Mouse (Mus musculus): ENCODE measurements around the gene Prkcb. TPM values are rescaled to one million over a fixed set of nuclear protein-coding genes. Genes with fewer than 3 reads are reported as not detected.
A peak's percentile ranks its signal among the peaks of the same experiment; 100 is the strongest.

Gene Prkcb
- polyA plus RNA-seq, 1 experiment from 2014 or later: 29.4 TPM

DNA sequence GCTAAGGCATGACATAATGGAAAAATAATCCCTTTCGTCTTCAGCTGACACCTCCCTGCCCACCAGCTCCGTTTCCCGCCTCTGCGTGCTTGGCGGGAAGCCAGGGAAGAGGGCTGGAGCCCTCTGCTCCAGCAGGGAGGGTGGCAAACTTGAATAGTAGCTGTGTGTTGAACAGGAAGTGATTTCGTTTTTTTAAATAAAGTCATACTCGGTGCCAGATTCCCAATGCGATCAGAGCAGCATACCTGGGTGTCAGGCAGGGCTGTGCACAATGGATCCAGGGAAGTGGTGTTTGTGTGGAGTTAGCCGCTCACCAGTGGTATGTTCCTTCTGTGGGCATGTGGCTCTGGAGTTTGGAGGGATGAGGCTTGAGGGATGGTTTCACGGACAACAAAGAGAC, 89.9 kb downstream of the Prkcb start:
- no peaks in the 10 kb centered on the region for H3K36me3 ChIP-seq (ENCODE audit: control insufficient read depth, insufficient read depth, low read length)
- peak; percentile 61 for DNase-seq (ENCODE audit: low spot score)
- H3K4me3 ChIP-seq (ENCODE audit: low read depth, low read length): no peak overlapping the region
- 24% methylated on average over 10 of the region's 10 CpGs for WGBS
- no peak overlapping the region for H3K9ac ChIP-seq (ENCODE audit: low read length)
- no peaks in the 10 kb centered on the region for H3K27me3 ChIP-seq (replicated peaks; ENCODE audit: control insufficient read depth, insufficient read depth, low read length)
- peaks cover 8% of the 10 kb centered on the region for H3K4me1 ChIP-seq (ENCODE audit: control insufficient read depth, insufficient read depth, low read length)
- no peak overlapping the region for H3K4me2 ChIP-seq (ENCODE audit: low read length)
- ATAC-seq: peak; percentile 72
- no peaks in the 10 kb centered on the region for H3K9me3 ChIP-seq (replicated peaks; ENCODE audit: control insufficient read depth, low read length)
- H3K27ac ChIP-seq (ENCODE audit: low read depth, low read length): no peak overlapping the region

DNA sequence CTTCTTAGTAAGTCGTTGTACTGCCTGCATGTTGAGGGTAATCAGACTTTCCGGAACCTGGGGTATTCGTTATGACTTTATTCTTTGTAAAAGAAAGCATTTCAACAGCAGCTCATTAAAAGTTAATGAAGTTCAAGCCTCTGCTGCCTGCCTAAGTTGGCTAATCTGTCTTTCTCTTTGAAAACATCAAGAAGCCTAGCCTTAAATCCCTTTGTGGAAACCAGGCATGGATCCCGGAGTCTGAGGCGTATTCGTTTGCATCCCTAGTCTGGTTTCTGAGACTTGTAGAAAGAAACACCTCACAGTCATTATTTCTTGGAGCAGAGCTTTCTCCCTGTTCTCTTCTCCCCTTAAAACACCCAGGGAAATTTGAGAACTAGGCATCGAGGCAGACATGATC, 90.7 kb downstream of the Prkcb start:
- no peak for ATAC-seq
- H3K27me3 ChIP-seq (replicated peaks; ENCODE audit: control insufficient read depth, insufficient read depth, low read length): no peaks in the 10 kb centered on the region
- no peak overlapping the region for H3K27ac ChIP-seq (ENCODE audit: low read depth, low read length)
- no peak overlapping the region for H3K9ac ChIP-seq (ENCODE audit: low read length)
- WGBS: 10% methylated on average over 7 of the region's 7 CpGs
- H3K36me3 ChIP-seq (ENCODE audit: control insufficient read depth, insufficient read depth, low read length): no peaks in the 10 kb centered on the region
- DNase-seq (ENCODE audit: low spot score): no peak
- peaks cover 8% of the 10 kb centered on the region for H3K4me1 ChIP-seq (ENCODE audit: control insufficient read depth, insufficient read depth, low read length)
- no peak overlapping the region for H3K4me3 ChIP-seq (ENCODE audit: low read depth, low read length)
- H3K4me2 ChIP-seq (ENCODE audit: low read length): no peak overlapping the region
- no peaks in the 10 kb centered on the region for H3K9me3 ChIP-seq (replicated peaks; ENCODE audit: control insufficient read depth, low read length)

DNA sequence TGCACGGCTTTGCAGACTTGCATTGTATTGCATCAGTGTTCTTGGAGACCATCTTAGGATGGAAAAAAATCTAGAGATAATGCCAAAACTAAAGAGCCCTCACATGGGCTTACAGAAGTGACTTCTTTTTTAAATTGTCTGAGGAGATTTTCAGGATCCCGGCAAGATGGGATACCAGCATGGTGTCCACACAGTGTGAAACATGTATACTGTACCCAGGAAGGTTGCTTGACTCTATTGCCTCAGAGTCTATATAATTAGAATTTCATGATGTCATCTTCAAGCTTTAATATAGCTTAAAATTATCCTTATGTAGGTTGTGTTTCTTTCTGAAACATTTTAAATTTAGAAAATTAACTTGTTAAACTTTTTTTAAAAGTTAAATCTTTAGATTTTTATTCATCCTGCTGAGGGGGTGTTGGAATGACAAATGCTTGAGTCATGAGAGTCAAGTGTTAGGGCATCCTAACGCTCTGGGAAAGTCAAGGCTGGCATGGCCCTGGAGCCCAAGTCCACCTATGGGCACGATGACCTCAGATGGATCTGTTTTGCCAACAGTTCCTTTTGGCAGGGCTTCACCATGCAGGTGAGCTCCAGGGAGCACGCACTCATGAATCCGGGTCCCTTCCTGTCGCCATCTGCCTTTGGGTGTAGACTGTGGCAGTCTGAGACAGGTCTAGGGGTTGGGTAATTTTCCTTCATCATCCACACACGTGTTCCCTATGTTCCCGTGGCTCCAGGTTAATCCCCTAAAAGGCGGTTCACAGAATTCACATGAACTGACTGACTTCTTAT, 92.0 kb downstream of the Prkcb start:
- peaks cover 8% of the 10 kb centered on the region for H3K4me1 ChIP-seq (ENCODE audit: control insufficient read depth, insufficient read depth, low read length)
- no peak overlapping the region for H3K9ac ChIP-seq (ENCODE audit: low read length)
- no peak overlapping the region for H3K27ac ChIP-seq (ENCODE audit: low read depth, low read length)
- no peak overlapping the region for H3K4me2 ChIP-seq (ENCODE audit: low read length)
- no peaks in the 10 kb centered on the region for H3K27me3 ChIP-seq (replicated peaks; ENCODE audit: control insufficient read depth, insufficient read depth, low read length)
- no peaks in the 10 kb centered on the region for H3K36me3 ChIP-seq (ENCODE audit: control insufficient read depth, insufficient read depth, low read length)
- DNase-seq (ENCODE audit: low spot score) (no peak), ATAC-seq (no peak)
- H3K9me3 ChIP-seq (replicated peaks; ENCODE audit: control insufficient read depth, low read length): no peaks in the 10 kb centered on the region
- no peak overlapping the region for H3K4me3 ChIP-seq (ENCODE audit: low read depth, low read length)
- WGBS: 90% methylated on average over 10 of the region's 10 CpGs

GRCm38 (mm10) chr7:122381560-122381959, 93.0 kb downstream of the Prkcb start:
- WGBS: 77% methylated on average over 10 of the region's 10 CpGs
- DNase-seq (ENCODE audit: low spot score) (no peak), ATAC-seq (no peak)
- Histone ChIP-seq H3K4me2 (ENCODE audit: low read length) (no peak overlapping the region), H3K27me3 (replicated peaks; ENCODE audit: control insufficient read depth, insufficient read depth, low read length) (no peaks in the 10 kb centered on the region), H3K9me3 (replicated peaks; ENCODE audit: control insufficient read depth, low read length) (no peaks in the 10 kb centered on the region), H3K36me3 (ENCODE audit: control insufficient read depth, insufficient read depth, low read length) (no peaks in the 10 kb centered on the region), H3K4me1 (ENCODE audit: control insufficient read depth, insufficient read depth, low read length) (peaks cover 8% of the 10 kb centered on the region), H3K9ac (ENCODE audit: low read length) (no peak overlapping the region), H3K27ac (ENCODE audit: low read depth, low read length) (no peak overlapping the region), H3K4me3 (ENCODE audit: low read depth, low read length) (no peak overlapping the region)

GRCm38 (mm10) chr7:122383260-122383659, 94.7 kb downstream of the Prkcb start:
- Histone ChIP-seq H3K9ac (ENCODE audit: low read length) (no peak overlapping the region), H3K4me1 (ENCODE audit: control insufficient read depth, insufficient read depth, low read length) (peaks cover 8% of the 10 kb centered on the region), H3K27me3 (replicated peaks; ENCODE audit: control insufficient read depth, insufficient read depth, low read length) (no peaks in the 10 kb centered on the region), H3K9me3 (replicated peaks; ENCODE audit: control insufficient read depth, low read length) (no peaks in the 10 kb centered on the region), H3K36me3 (ENCODE audit: control insufficient read depth, insufficient read depth, low read length) (no peaks in the 10 kb centered on the region), H3K27ac (ENCODE audit: low read depth, low read length) (no peak overlapping the region), H3K4me2 (ENCODE audit: low read length) (no peak overlapping the region), H3K4me3 (ENCODE audit: low read depth, low read length) (no peak overlapping the region)
- ATAC-seq: no peak
- whole genome bisulfite sequencing: 66% methylated on average over 2 of the region's 2 CpGs
- no peak for DNase-seq (ENCODE audit: low spot score)

DNA sequence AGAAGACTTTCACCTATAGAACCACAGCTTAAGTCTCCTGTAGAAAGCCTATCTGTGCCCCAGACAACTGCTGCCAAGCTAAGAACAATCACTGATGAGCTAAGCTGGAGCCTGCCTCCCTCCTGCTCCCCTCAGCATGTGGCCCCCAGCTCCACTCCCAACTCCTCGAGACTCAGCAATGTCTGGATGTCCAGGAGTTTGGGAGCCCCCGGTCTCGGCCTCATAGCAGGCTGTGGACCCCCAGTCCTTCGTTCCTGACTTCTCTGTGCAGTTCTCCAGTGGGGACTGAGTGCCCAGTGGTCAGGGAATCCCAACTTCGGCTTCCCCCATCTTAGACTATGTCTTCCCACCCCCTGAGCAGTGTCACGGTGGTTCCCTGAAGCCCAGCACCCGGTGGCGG, 96.3 kb downstream of the Prkcb start:
- Histone ChIP-seq H3K27ac (ENCODE audit: low read depth, low read length) (no peak overlapping the region), H3K9me3 (replicated peaks; ENCODE audit: control insufficient read depth, low read length) (no peaks in the 10 kb centered on the region), H3K4me3 (ENCODE audit: low read depth, low read length) (no peak overlapping the region), H3K4me2 (ENCODE audit: low read length) (no peak overlapping the region), H3K9ac (ENCODE audit: low read length) (no peak overlapping the region), H3K4me1 (ENCODE audit: control insufficient read depth, insufficient read depth, low read length) (0 out of 2 replicates have a peak, but pooled peaks cover 3% of the 10 kb centered on the region), H3K27me3 (replicated peaks; ENCODE audit: control insufficient read depth, insufficient read depth, low read length) (no peaks in the 10 kb centered on the region), H3K36me3 (ENCODE audit: control insufficient read depth, insufficient read depth, low read length) (no peaks in the 10 kb centered on the region)
- WGBS: 86% methylated on average over 8 of the region's 8 CpGs
- ATAC-seq (no peak), DNase-seq (ENCODE audit: low spot score) (no peak)

GRCm38 (mm10) chr7:122386567-122386966, 98.0 kb downstream of the Prkcb start:
- H3K4me2 ChIP-seq (ENCODE audit: low read length): no peak overlapping the region

DNA sequence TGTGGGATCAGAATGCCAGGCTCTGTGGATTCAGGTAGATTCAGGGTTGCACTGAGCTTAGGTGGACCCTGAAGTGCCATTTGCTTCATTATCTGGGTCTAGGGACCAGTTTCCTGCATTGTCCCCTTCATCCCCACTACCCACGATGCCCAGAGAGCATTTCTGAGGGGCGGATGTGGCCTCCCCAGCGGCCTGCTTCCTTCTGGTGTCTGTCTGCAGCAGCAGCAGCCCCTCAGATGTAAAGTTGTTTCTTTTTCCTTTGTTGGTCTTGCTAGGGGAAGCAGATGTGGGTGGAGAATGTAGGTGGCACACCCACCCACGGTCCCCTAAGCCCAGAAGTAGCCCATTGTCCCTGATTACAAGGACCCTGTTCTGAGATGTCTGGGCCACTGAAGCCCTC, 99.3 kb downstream of the Prkcb start:
- no peak overlapping the region for H3K4me3 ChIP-seq (ENCODE audit: low read depth, low read length)
- DNase-seq (ENCODE audit: low spot score) (no peak), ATAC-seq (no peak)
- H3K4me1 ChIP-seq (ENCODE audit: control insufficient read depth, insufficient read depth, low read length): peaks cover 11% of the 10 kb centered on the region
- no peaks in the 10 kb centered on the region for H3K36me3 ChIP-seq (ENCODE audit: control insufficient read depth, insufficient read depth, low read length)
- H3K9me3 ChIP-seq (replicated peaks; ENCODE audit: control insufficient read depth, low read length): no peaks in the 10 kb centered on the region
- no peak overlapping the region for H3K9ac ChIP-seq (ENCODE audit: low read length)
- no peak overlapping the region for H3K27ac ChIP-seq (ENCODE audit: low read depth, low read length)
- H3K4me2 ChIP-seq (ENCODE audit: low read length): no peak overlapping the region
- WGBS: 70% methylated on average over 4 of the region's 4 CpGs
- H3K27me3 ChIP-seq (replicated peaks; ENCODE audit: control insufficient read depth, insufficient read depth, low read length): no peaks in the 10 kb centered on the region

More at GRCm38 (mm10) chr7:122386567-122386966, 98.0 kb downstream of the Prkcb start:
- ATAC-seq (no peak), DNase-seq (ENCODE audit: low spot score) (no peak)
- no peak overlapping the region for H3K9ac ChIP-seq (ENCODE audit: low read length)
- 89% methylated on average over 1 of the region's 1 CpGs for WGBS
- no peaks in the 10 kb centered on the region for H3K36me3 ChIP-seq (ENCODE audit: control insufficient read depth, insufficient read depth, low read length)
- no peak overlapping the region for H3K27ac ChIP-seq (ENCODE audit: low read depth, low read length)
- H3K4me3 ChIP-seq (ENCODE audit: low read depth, low read length): no peak overlapping the region
- H3K4me1 ChIP-seq (ENCODE audit: control insufficient read depth, insufficient read depth, low read length): peaks cover 11% of the 10 kb centered on the region
- no peaks in the 10 kb centered on the region for H3K27me3 ChIP-seq (replicated peaks; ENCODE audit: control insufficient read depth, insufficient read depth, low read length)
- no peaks in the 10 kb centered on the region for H3K9me3 ChIP-seq (replicated peaks; ENCODE audit: control insufficient read depth, low read length)

- Histone ChIP-seq H3K4me2 (ENCODE audit: low read length) (no peak overlapping the region), H3K9me3 (replicated peaks; ENCODE audit: control insufficient read depth, low read length) (no peaks in the 10 kb centered on the region), H3K27ac (ENCODE audit: low read depth, low read length) (no peak overlapping the region), H3K9ac (ENCODE audit: low read length) (no peak overlapping the region), H3K27me3 (replicated peaks; ENCODE audit: control insufficient read depth, insufficient read depth, low read length) (no peaks in the 10 kb centered on the region), H3K4me1 (ENCODE audit: control insufficient read depth, insufficient read depth, low read length) (peaks cover 11% of the 10 kb centered on the region), H3K36me3 (ENCODE audit: control insufficient read depth, insufficient read depth, low read length) (no peaks in the 10 kb centered on the region), H3K4me3 (ENCODE audit: low read depth, low read length) (no peak overlapping the region)
- no peak for DNase-seq (ENCODE audit: low spot score)
- WGBS: 69% methylated on average over 5 of the region's 5 CpGs
- ATAC-seq: no peak
Observed at GRCm38 (mm10) chr7:122388858-122389257, 100.3 kb downstream of the Prkcb start.

Data from forebrain, embryonic 14.5 days (tissue).